Mouse (Mus musculus): ENCODE results near the gene Klrb1. TPM values are rescaled to one million over a fixed set of nuclear protein-coding genes. Genes with fewer than 3 reads are reported as not detected.
"Not testable (repeated sequence)": the region's sequence is repeated elsewhere in the genome, so short reads cannot be mapped to it uniquely, and the experiment has no call there.

The Klrb1 gene
- polyA plus RNA-seq, 1 experiment from 2014 or later = not detected

GRCm38 (mm10) chr6:128754265-128754664 is 31.4 kb upstream of the Klrb1 start:
- not testable (repeated sequence) for H3K4me1 ChIP-seq (ENCODE audit: control insufficient read depth in 2 of 2, insufficient read depth in 2 of 2, low read length in 2 of 2); H3K36me3 ChIP-seq (ENCODE audit: control insufficient read depth, insufficient read depth, low read length); H3K9me3 ChIP-seq (ENCODE audit: control insufficient read depth, low read length); H3K27me3 ChIP-seq (ENCODE audit: control insufficient read depth, insufficient read depth, low read length)
- peak overlapping the region in 1 of 2 experiments; percentile 29; a peak in 2 of 4 replicates for H3K4me3 ChIP-seq (ENCODE audit: control insufficient read depth in 1 of 2, insufficient read depth in 1 of 2, low read depth in 1 of 2, low read length in 2 of 2)
- 0 out of 2 replicates have a peak overlapping the region, but pooled peaks have one; percentile 25 for H3K9ac ChIP-seq (ENCODE audit: low read length)
- WGBS = 27% methylated on average over 10 of the region's 10 CpGs
- H3K4me2 ChIP-seq (ENCODE audit: low read length) = peak overlapping the region; percentile 44
- peak overlapping the region; percentile 37 to 56; a peak in 3 of 4 replicates for H3K27ac ChIP-seq (replicated peaks in 1 of 2; ENCODE audit: control insufficient read depth in 1 of 2, insufficient read depth in 1 of 2, low read depth in 2 of 2, low read length in 2 of 2)
- ATAC-seq (ENCODE audit: insufficient number of reproducible peaks, insufficient read depth, low FRiP score, low read depth) = 0 out of 2 replicates have a peak, but pooled peaks have one; percentile 35

- WGBS = 36% methylated on average over 7 of the region's 8 CpGs
- peak overlapping the region; percentile 37 to 56; a peak in 1 of 4 replicates for H3K27ac ChIP-seq (replicated peaks in 1 of 2; ENCODE audit: control insufficient read depth in 1 of 2, insufficient read depth in 1 of 2, low read depth in 2 of 2, low read length in 2 of 2)
- peak; percentile 69; the same call in 1 of the 2 replicates for ATAC-seq (ENCODE audit: insufficient number of reproducible peaks, insufficient read depth, low FRiP score, low read depth)
These were observed 30.9 kb upstream of the Klrb1 start for GRCm38 (mm10) chr6:128753610-128754224.

GRCm38 (mm10) chr6:128747006-128747405 is 24.1 kb upstream of the Klrb1 start:
- not testable (repeated sequence) for H3K27ac ChIP-seq (replicated peaks in 1 of 2; ENCODE audit: control insufficient read depth in 1 of 2, insufficient read depth in 1 of 2, low read depth in 2 of 2, low read length in 2 of 2); H3K9me3 ChIP-seq (ENCODE audit: control insufficient read depth, low read length); H3K4me2 ChIP-seq (ENCODE audit: low read length); H3K4me1 ChIP-seq (ENCODE audit: control insufficient read depth in 2 of 2, insufficient read depth in 2 of 2, low read length in 2 of 2); ATAC-seq (ENCODE audit: insufficient number of reproducible peaks, insufficient read depth, low FRiP score, low read depth); H3K9ac ChIP-seq (ENCODE audit: low read length); H3K27me3 ChIP-seq (ENCODE audit: control insufficient read depth, insufficient read depth, low read length); H3K36me3 ChIP-seq (ENCODE audit: control insufficient read depth, insufficient read depth, low read length); H3K4me3 ChIP-seq (ENCODE audit: control insufficient read depth in 1 of 2, insufficient read depth in 1 of 2, low read depth in 1 of 2, low read length in 2 of 2)
- 73% methylated on average over 6 of the region's 6 CpGs for WGBS

More at GRCm38 (mm10) chr6:128753610-128754224, 30.9 kb upstream of the Klrb1 start:
- not testable (repeated sequence) for H3K36me3 ChIP-seq (ENCODE audit: control insufficient read depth, insufficient read depth, low read length); H3K9me3 ChIP-seq (ENCODE audit: control insufficient read depth, low read length); H3K27me3 ChIP-seq (ENCODE audit: control insufficient read depth, insufficient read depth, low read length); H3K9ac ChIP-seq (ENCODE audit: low read length); H3K4me1 ChIP-seq (ENCODE audit: control insufficient read depth in 2 of 2, insufficient read depth in 2 of 2, low read length in 2 of 2); H3K4me3 ChIP-seq (ENCODE audit: control insufficient read depth in 1 of 2, insufficient read depth in 1 of 2, low read depth in 1 of 2, low read length in 2 of 2)
- H3K4me2 ChIP-seq (ENCODE audit: low read length) = peak overlapping the region; percentile 44

- H3K27ac ChIP-seq (replicated peaks in 1 of 2; ENCODE audit: control insufficient read depth in 1 of 2, insufficient read depth in 1 of 2, low read depth in 2 of 2, low read length in 2 of 2) = no peak overlapping the region
- no peak overlapping the region for H3K4me2 ChIP-seq (ENCODE audit: low read length)
- H3K36me3 ChIP-seq (ENCODE audit: control insufficient read depth, insufficient read depth, low read length) = no peaks in the 10 kb centered on the region
- no peak overlapping the region for H3K9ac ChIP-seq (ENCODE audit: low read length)
- WGBS = 80% methylated on average over 7 of the region's 7 CpGs
- H3K9me3 ChIP-seq (ENCODE audit: control insufficient read depth, low read length) = no peaks in the 10 kb centered on the region
- H3K4me3 ChIP-seq (ENCODE audit: control insufficient read depth in 1 of 2, insufficient read depth in 1 of 2, low read depth in 1 of 2, low read length in 2 of 2) = no peak overlapping the region
- H3K4me1 ChIP-seq (ENCODE audit: control insufficient read depth in 2 of 2, insufficient read depth in 2 of 2, low read length in 2 of 2) = no peaks in the 10 kb centered on the region
- no peak for ATAC-seq (ENCODE audit: insufficient number of reproducible peaks, insufficient read depth, low FRiP score, low read depth)
- no peaks in the 10 kb centered on the region for H3K27me3 ChIP-seq (ENCODE audit: control insufficient read depth, insufficient read depth, low read length)
These were observed 14.6 kb upstream of the Klrb1 start for GRCm38 (mm10) chr6:128737445-128737844.

GRCm38 (mm10) chr6:128736100-128736499 is 13.2 kb upstream of the Klrb1 start:
- no peaks in the 10 kb centered on the region for H3K9me3 ChIP-seq (ENCODE audit: control insufficient read depth, low read length)
- no peaks in the 10 kb centered on the region for H3K27me3 ChIP-seq (ENCODE audit: control insufficient read depth, insufficient read depth, low read length)
- no peak overlapping the region for H3K4me3 ChIP-seq (ENCODE audit: control insufficient read depth in 1 of 2, insufficient read depth in 1 of 2, low read depth in 1 of 2, low read length in 2 of 2)
- H3K4me2 ChIP-seq (ENCODE audit: low read length) = no peak overlapping the region
- no peaks in the 10 kb centered on the region for H3K36me3 ChIP-seq (ENCODE audit: control insufficient read depth, insufficient read depth, low read length)
- ATAC-seq (ENCODE audit: insufficient number of reproducible peaks, insufficient read depth, low FRiP score, low read depth) = no peak
- H3K9ac ChIP-seq (ENCODE audit: low read length) = no peak overlapping the region
- no peaks in the 10 kb centered on the region for H3K4me1 ChIP-seq (ENCODE audit: control insufficient read depth in 2 of 2, insufficient read depth in 2 of 2, low read length in 2 of 2)
- no peak overlapping the region for H3K27ac ChIP-seq (replicated peaks in 1 of 2; ENCODE audit: control insufficient read depth in 1 of 2, insufficient read depth in 1 of 2, low read depth in 2 of 2, low read length in 2 of 2)

- no peak overlapping the region for H3K9ac ChIP-seq (ENCODE audit: low read length)
- H3K27me3 ChIP-seq (ENCODE audit: control insufficient read depth, insufficient read depth, low read length) = no peaks in the 10 kb centered on the region
- H3K36me3 ChIP-seq (ENCODE audit: control insufficient read depth, insufficient read depth, low read length) = no peaks in the 10 kb centered on the region
- H3K9me3 ChIP-seq (ENCODE audit: control insufficient read depth, low read length) = no peaks in the 10 kb centered on the region
- H3K27ac ChIP-seq (replicated peaks in 1 of 2; ENCODE audit: control insufficient read depth in 1 of 2, insufficient read depth in 1 of 2, low read depth in 2 of 2, low read length in 2 of 2) = no peak overlapping the region
- H3K4me3 ChIP-seq (ENCODE audit: control insufficient read depth in 1 of 2, insufficient read depth in 1 of 2, low read depth in 1 of 2, low read length in 2 of 2) = no peak overlapping the region
- H3K4me2 ChIP-seq (ENCODE audit: low read length) = no peak overlapping the region
- ATAC-seq (ENCODE audit: insufficient number of reproducible peaks, insufficient read depth, low FRiP score, low read depth) = no peak
- no peaks in the 10 kb centered on the region for H3K4me1 ChIP-seq (ENCODE audit: control insufficient read depth in 2 of 2, insufficient read depth in 2 of 2, low read length in 2 of 2)
These were observed 12.0 kb upstream of the Klrb1 start for GRCm38 (mm10) chr6:128734896-128735295.

GRCm38 (mm10) chr6:128733908-128734679 is 11.2 kb upstream of the Klrb1 start:
- no peak for ATAC-seq (ENCODE audit: insufficient number of reproducible peaks, insufficient read depth, low FRiP score, low read depth)
- 56% methylated on average over 5 of the region's 5 CpGs for WGBS
- H3K9me3 ChIP-seq (ENCODE audit: control insufficient read depth, low read length) = no peaks in the 10 kb centered on the region
- no peaks in the 10 kb centered on the region for H3K36me3 ChIP-seq (ENCODE audit: control insufficient read depth, insufficient read depth, low read length)
- H3K9ac ChIP-seq (ENCODE audit: low read length) = no peak overlapping the region
- no peak overlapping the region for H3K4me3 ChIP-seq (ENCODE audit: control insufficient read depth in 1 of 2, insufficient read depth in 1 of 2, low read depth in 1 of 2, low read length in 2 of 2)
- no peaks in the 10 kb centered on the region for H3K27me3 ChIP-seq (ENCODE audit: control insufficient read depth, insufficient read depth, low read length)
- no peak overlapping the region for H3K27ac ChIP-seq (replicated peaks in 1 of 2; ENCODE audit: control insufficient read depth in 1 of 2, insufficient read depth in 1 of 2, low read depth in 2 of 2, low read length in 2 of 2)
- no peak overlapping the region for H3K4me2 ChIP-seq (ENCODE audit: low read length)
- H3K4me1 ChIP-seq (ENCODE audit: control insufficient read depth in 2 of 2, insufficient read depth in 2 of 2, low read length in 2 of 2) = no peaks in the 10 kb centered on the region

All from heart, embryonic 14.5 days (tissue).